Mouse (Mus musculus): ENCODE results near the gene P2rx7.

Gene P2rx7

GRCm38 (mm10) chr5:122643701-122644100 lies at the start of gene P2rx7:
Gene P2rx7, plus strand, starts transcription at chr5:122643911.
- peak; percentile 99 for DNase-seq

- DNase-seq = no peak
These were observed 48.2 kb upstream of the P2rx7 start for GRCm38 (mm10) chr5:122595470-122595869.

- DNase-seq = peak; percentile 97
These were observed 41.5 kb upstream of the P2rx7 start for GRCm38 (mm10) chr5:122602233-122602632.

DNA sequence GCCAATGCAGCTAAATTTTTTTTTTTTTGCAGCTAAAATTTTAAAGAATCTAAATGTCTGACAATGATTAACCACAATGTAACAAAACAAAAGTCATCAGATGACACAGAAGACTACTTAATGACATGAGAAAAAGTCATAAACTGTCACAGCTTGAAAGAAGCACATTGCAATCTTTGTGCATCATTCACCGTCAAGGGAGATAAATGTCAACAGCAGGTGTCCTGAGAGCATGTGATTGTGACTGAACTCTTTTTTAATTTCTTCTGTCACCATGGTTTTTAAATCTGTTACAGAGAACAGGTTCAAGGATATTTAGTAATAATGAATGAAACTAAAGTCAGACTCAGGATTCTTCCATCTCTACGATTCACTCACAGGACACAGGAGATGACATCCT lies 38.8 kb upstream of the P2rx7 start:
- no peak for DNase-seq

GRCm38 (mm10) chr5:122611651-122612050 lies 32.1 kb upstream of the P2rx7 start:
- no peak for DNase-seq

DNA sequence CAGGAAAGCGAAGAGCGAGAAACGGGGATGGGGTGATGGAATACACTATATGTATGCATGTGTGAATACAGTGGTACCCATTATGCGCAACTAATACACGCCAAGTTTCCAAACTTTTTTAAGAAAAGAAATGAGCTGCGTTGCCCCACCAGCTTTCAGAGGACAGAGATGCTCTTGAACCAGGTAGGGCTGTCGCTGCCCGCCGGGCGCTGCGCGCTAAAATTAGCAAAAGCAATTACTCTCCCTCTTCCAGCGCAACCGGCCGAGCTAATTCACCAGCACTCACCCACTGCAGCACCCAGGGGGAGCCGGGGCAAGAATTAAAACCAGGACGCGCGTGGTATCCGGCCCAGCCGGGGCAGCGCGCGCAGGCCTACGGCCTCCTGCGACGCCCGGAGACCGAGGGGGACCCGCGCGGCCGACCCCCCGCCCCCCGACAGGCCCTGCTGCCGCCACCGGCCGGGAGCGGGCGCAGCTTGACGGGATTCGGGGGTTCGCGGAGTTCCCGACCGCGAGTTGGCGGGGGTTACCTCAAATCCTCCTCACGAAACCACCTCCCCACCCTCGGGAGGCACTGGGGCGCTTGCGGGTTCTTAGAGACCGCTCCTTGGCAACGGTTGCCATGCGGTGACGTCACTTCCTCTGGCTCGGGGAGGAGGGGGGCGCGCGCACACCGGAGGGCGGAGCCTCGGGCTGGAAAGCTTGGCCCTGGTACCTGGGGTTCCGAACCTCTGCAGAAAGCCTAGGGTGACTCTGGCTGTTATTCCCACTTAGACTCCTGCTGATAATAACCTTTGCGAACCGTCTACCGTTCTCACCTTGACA lies 29.6 kb upstream of the P2rx7 start, which contains the start of gene Ift81:
TSS of gene Ift81 (minus strand) at position 611 of the 825 bp plus-strand sequence.
- peak; percentile 99 for DNase-seq

DNA sequence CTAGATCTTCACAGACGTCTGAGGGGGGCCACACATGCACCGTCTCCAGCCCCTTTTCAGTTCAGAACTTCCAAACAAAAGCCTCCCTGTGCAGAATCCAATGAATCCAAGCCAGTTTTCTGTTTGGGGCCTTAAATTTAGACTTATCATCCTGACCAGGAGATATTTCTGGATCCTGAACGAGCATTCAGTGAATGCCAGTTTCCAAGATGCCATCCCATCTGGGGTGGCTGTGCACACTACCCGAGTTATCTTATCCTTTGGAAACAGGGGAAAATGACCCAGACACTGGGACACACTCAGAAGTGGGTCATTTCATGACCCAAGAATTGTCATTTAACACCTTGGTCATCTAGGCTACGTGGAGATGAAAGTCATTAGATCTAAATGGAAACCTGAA lies 26.0 kb upstream of the P2rx7 start:
- peak; percentile 92 for DNase-seq

GRCm38 (mm10) chr5:122619686-122620296 lies 23.9 kb upstream of the P2rx7 start:
- no peak for DNase-seq

DNA sequence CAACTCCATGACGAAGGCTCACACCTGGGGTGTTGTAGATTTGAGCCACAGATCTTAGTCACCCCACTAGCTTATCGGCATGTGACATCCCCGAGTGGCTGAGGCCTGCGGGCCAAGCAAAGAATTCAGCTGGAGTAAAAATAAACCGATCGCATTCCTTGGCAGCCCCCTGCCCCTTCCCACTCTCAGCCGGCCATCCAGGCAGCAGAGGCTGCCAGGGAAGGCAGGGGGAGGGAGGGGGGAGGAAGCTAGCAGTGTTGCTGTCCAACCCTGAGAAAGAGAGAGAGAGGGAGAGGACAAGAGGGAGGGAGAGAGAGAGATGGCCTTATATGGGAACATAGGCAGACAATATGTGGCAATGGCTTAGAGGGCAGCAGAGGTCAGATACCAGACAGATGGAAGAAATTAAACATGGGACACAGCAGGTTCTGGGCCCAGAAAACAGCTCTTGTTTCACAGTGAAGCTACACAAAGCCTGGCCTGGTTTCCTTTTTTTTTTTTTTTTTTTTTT lies 22.3 kb upstream of the P2rx7 start:
- DNase-seq = peak; percentile 99

DNA sequence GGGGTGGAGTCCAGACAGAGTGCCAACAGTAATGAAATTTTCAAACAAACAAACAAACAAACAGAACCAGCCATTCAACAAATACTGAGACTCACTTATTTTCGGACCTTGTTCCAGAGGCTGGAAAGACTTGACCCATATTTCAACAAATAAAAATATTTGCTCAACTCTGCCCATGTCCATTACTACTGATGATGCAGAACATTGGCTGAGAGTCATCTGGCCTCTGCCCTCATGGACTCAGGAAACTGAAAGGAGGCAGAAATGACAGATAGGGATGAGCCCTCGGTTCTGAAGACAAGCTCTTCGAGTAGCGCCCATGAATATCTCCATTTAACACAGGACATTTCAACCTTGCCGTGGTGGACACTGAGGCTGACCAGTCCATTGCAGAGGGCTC lies 21.2 kb upstream of the P2rx7 start:
- no peak for DNase-seq

DNA sequence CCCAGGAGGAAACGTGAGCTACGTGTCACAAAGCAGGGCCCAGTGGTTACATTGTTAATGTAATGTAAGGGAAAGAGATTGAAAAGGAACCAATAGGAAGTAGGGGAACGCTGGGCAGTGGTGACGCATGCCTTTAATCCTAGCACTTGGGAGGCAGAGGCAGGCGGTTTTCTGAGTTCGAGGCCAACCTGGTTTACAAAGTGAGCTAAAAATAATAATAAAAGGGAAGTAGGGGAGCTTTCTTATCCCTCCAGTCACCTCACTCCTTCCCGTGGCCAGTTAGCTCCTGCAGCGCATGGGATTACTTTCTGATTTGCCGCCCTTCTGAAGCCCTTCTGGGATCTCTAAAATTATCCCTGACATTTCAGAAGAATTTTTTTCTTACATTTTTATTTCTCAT lies 19.9 kb upstream of the P2rx7 start:
- no peak for DNase-seq

- no peak for DNase-seq
These were observed 18.7 kb upstream of the P2rx7 start for GRCm38 (mm10) chr5:122624952-122625479.

DNA sequence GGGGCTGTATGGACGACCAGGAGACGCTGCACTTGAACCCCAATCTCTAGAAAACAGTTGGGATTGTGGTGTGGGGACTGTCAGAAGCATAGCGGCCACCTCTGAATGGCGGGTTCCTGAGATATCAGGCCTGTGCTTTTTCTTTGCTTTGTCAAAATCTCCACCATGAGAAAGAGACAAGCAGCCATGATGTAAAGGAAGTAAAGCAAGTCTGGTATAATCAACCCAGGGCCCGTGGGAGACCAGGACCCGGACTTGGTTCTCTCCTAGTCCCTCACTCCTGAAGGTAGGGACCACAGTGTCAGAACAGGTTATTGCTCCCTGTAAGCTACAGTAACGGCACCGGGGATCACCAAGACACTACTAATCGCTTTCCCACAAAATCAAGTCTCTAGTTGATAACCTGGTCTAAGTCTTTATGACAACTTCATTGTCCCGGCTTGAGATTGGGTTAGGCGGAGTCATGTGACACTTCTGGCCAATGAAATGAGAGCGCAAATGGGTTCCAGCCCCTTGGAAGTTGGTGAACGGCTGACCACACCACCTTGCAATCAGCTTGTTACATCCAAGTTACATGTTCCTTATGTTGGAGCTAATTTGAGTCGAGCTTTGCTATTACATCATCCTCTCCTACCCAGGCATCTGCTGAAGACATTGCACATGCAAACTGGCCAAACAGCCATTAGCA lies 18.0 kb upstream of the P2rx7 start:
- no peak for DNase-seq

GRCm38 (mm10) chr5:122627243-122627642 lies 16.5 kb upstream of the P2rx7 start:
- DNase-seq = peak; percentile 96

DNA sequence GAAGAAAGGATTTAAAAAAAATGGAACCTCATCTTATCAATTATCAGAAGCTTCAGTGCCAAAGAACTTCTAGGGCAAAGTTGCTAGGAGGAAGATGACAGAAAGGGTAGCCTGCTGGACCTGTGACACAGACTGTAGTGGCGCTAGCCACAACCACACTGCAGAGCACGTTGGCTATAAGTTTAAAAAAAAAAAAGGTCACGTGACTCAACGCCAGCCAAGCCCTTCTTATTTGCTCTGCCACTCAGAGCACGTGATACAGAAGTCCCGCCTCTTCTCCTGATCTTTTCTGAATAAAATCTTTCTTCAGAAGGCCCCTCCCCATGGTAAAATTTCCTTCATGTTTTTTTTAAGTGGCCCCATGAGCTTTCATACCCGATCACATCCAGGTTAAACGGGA lies 8.5 kb upstream of the P2rx7 start:
- DNase-seq = no peak

DNA sequence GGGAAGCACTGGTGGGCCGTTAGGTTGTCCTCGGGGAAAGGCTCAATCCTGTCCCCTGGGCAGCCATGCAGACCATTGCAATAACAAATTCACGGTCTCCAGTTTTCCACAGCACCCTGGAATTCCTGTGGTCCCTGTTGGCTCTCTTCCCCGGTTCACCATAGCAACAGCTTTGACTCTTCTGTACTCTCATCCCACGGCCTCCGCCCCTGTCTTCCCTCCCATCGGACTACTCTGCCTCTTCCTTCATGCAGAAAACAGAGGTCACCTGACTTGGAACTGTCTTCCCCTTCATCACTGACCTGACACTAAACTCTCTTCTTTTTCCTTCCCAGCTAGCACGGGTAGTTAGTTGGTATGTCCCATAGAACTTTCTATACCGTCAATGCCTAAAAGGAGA lies 7.4 kb upstream of the P2rx7 start:
- DNase-seq = no peak

- DNase-seq = peak; percentile 91
These were observed 6.8 kb upstream of the P2rx7 start for GRCm38 (mm10) chr5:122636958-122637357.

GRCm38 (mm10) chr5:122638296-122638695 lies 5.4 kb upstream of the P2rx7 start:
- DNase-seq = no peak

- DNase-seq = peak; percentile 88
These were observed 4.2 kb upstream of the P2rx7 start for GRCm38 (mm10) chr5:122639517-122639916.

DNA sequence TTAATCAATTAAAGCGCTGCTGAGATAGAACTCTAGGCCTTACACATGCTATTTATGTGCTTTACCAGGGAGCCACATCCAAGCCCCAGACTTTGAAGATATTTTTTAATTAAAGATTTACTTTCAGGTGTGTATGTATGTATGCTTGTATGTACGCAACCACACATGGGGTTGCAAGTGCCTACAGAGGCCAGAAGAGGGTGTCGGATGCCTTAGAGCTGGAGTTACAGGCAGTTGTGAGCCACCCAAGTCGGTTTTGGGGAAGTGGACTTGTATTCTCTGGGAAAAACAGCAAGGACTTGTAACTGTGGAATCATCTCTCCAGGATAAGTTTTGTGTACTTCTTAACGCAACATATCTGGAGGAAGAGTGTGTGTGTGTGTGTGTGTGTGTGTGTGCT lies 3.7 kb upstream of the P2rx7 start:
- no peak for DNase-seq

DNA sequence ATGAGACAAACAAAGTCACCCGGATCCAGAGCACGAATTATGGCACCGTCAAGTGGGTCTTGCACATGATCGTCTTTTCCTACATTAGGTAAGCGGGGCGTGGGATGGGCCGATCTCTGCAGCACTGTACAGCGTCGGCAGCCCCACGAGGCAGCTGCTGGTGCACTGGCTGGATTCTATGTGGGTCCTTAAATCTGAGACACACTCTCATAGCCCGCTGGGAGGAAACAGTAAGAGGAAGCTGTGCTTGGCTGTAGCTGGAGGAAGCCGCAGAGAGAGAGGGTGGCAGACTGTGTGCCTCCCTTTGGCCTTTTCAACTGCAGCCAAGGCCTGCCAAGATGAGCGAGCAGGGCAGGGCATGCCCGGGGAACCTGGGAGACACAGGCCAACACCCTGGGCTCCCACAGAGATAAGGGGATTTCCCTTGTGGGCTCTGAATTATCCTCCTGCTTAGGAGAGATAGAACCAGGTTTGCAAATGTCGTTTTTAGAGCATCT lies 448 bp downstream of the P2rx7 start:
- DNase-seq = peak; percentile 97

DNA sequence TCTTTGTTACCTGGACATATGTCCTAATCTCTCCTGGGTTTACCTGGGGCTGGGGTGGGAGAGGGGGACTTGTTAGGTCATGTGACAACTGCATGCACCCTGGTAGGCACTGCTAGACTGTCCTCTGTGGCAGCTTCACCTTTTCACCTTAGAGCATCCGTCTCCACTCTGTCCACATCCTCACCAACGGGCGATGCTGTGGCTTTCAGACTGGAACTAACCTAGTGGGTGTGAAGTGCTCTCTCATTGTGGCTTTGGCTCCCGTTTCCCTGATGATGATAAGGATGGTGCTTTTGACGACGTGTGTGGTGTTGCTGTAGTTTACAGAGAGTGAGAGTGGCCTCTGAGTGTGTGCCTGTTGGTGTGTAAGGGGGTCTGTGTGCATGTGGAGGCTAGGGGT lies 1.6 kb downstream of the P2rx7 start:
- DNase-seq = no peak

GRCm38 (mm10) chr5:122646050-122646449 lies 2.3 kb downstream of the P2rx7 start:
- no peak for DNase-seq

All from heart, adult 11 months (tissue).